Mouse (Mus musculus) gonadal fat pad, adult 2 months (tissue): Measurements from ENCODE around the gene Heatr4. TPM values are rescaled to one million over a fixed set of nuclear protein-coding genes. Genes with fewer than 3 reads are reported as not detected.
"Not testable (repeated sequence)": the region's sequence is repeated elsewhere in the genome, so short reads cannot be mapped to it uniquely, and the experiment has no call there.

Experiments used
- DNase-seq: peaks from one replicate; pipeline ENCODE4 v3.0.0-alpha.2; 2012; ENCODE audit warnings: low read depth
- polyA plus RNA-seq: library from polyadenylated mRNA; depleted of rRNA; stranded (reverse); fragments of >200 nt; gene quantifications from 2 replicates; pipeline ENCODE4 v1.2.3, GENCODE M21; 2012; rRNA removed

Heatr4 gene
- polyA plus RNA-seq: not detected in 2 replicates

DNA sequence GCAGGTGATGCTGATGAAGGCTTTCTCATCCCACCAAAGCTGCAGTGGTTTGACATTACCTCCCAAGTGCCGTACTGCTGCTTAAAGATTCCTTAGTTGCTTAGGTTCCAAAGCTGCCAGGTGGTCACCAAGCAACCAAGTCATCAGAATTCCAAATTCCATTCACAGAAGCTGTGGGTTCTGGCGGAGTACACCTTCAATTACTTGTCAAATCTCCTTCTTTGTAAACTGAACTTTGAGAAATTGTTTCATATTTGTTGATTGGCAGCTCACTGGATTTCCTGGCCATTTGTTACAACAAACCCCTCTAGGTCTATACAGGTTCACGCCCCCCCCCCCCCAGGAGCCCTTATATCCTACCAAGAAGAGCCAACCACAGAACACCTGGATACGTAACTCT is at the start of gene Heatr4:
TSS of gene Heatr4 (minus strand) at position 101 of the 400 bp plus-strand sequence.
- no peak for DNase-seq

DNA sequence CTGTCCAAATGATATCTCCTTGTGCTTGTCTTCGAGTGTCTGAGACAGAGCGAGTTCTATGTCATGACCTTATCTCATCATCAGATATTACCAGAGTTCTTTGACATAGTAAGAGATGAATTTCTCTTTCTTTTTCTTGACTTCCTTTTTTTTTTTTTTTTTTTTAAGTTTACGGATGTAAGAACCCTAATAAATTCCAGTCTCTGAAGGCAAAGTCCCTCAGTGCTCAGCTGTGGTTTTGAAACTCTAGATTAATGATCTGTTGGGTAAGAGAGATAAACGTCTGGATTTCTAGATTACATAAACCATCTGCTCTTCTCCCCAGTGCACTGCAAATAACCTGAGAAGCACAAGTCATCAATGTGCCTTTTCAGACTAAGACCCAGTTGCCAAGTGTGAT is 49.5 kb upstream of the Heatr4 start:
- DNase-seq: no peak

DNA sequence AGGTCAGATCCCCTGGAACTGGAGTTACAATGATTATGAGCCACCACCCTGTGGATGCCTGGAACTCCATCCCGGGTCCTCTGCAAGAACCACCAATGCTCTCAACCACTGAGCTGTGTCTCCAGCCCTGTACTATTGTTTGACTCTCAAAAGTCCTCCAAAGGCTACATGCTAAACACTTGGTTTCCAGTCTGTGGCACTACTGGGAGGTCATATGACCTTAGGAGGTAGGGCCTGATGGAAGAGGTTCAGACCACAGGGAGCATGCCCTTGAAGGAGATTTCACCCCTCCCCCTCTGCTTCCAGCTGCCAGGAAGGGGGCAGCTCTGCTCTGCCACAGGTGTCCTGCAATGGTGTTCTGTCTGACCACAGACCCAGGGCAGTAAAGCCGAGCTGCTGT is 48.6 kb upstream of the Heatr4 start:
- DNase-seq: not testable (repeated sequence)

DNA sequence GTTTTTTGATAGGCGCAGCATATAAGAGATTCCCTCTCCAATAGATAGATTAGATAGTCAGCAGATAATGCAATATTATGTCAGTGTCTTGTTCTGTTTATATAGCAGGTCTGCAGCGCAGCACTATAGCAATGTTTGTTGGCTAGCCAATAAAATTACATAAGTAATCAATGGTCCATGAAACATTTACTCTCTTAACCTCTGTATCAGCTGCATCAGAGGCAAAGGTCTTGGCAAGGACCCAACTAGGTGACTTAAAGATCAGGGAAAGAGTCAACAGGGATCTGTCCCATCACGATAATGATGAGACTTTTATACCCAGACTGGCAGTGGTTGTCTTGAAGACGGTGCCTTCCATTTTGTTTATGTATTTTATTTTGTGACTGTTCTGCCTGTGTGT is 48.2 kb upstream of the Heatr4 start:
- DNase-seq: no peak

DNA sequence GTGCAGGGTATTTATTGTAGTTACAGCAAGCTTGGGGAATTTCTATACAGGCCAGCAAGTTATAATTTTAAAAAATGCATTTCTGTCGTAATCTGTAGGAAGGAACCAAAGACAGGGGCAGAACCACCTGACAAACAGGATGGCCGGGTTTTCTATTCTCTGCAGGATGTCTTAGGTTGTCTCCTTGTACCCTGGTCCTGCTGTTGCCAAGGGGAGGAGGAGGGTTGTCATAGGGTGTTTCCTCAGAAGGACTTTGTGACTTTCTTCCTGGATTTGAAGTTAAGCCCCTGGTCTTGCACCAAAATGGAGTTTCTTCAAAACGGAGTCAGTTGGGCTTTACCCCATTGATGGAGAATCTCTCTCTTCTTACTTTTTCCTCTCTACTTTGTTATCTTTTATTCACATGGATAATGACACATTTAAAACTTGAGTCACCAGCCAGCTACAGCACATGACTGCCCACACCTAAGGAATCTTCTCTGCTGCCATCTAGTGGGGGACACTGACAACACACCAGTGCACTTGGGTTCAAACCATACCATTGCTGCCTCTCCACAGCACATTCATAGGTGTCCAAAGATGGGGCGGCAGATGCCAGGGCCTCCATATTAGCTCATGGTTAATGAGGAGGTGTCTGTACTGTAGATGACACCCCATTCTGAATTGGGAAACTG is 46.1 kb upstream of the Heatr4 start:
- DNase-seq: no peak

DNA sequence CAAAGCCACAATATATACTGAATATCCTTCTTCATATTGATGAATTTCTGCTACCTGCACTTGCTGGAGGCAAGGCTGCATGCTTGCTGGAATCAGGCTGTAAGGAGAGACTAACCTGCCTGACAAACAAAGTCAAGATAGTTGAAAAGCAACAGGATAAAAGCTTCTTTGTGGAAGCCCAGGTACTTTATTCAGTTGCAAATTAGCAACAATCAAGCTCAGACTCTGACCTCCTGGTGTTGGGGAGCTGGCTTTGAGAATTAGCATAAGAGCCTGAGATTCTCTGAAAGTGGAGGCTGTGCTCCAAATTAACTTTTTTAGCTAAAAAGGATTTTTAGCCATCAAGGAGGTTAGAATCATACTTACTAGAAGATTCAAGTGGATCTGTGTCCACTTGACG is 44.4 kb upstream of the Heatr4 start:
- DNase-seq: not testable (repeated sequence)

DNA sequence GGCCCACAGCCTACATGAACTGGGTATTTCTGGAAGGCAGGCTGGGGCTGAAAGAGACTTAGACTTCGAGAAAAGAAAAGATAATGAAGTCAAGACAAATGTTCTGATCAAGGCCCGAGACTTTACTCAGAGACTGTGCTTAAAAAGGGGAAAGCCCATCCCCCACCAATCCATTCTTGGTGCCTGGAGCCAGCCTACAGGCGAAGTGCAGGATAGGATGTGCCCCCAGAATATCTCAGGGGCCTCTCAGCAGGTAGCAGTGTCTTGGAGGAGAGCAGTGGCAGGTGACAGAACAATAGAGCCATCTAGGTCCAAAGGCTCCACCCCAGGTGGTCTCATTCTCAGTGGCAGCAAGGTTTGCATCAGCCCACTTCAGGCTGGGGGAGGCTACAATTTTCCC is 43.7 kb upstream of the Heatr4 start:
- DNase-seq: not testable (repeated sequence)

DNA sequence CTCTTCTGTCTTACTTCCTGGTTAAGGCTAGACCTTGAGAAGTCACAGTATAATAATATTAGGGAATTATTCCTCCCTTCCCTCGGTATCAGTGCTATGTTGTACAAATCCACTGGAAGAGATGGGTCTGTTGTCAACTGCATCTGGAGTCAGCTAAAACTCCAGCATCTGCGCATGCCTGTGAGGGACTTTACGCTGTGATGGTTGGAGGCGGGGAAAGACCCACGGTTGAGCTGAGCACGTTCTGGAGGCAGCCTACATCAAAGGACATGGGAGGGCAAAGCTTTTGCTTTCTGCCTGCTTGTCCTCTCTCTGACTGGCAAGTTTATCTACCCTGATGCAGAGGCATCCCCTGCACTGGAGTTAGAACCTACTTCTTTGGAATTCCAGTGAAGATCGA is 41.2 kb upstream of the Heatr4 start:
- DNase-seq: no peak

DNA sequence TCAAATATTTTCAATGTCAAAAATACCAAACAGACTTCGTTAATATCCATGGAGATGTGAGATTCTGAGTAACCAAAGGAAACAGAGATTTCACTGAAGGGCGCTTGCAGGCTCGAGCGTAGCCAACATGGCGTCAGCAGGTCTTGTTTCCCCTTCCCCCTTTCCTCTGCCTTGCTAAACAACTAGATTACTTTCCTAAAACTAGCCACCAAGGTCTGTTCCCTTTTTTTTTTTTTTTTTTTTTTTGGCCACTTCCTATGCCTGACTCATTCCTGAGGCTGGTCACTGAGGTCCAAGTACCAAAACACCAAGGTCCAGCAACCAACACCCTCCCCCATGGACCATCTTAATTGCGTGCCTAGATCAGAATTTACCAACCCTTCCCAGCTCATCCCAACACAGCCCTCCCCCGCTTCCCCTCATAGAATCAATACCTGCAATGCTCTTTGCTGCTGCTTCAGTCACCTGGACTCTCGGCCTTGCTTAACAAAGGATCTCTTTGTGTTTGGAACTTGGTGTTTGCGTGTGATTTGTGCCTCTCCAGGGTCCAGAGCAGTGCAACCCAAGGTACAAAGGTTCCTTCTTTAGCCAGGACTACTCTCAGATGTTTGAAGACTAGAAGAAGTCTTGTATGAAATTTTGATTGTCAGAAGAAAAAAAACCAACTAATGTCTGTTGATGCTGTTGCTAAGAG is 38.5 kb upstream of the Heatr4 start:
- no peak for DNase-seq

DNA sequence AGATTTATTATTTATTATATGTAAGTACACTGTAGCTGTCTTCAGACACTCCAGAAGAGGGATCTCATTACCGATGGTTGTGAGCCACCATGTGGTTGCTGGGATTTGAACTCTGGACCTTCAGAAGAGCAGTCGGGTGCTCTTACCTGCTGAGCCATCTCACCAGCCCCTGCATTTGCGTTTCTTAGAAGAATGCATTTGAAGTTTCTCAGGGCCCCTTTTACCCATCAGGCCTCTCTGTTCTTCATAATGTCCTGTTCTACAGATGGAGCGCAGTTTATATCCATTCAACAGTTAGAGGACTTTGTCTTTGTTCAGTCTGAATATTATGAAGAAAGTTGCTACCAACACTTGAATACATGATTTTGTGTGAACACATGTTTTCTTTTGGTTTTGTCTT is 37.6 kb upstream of the Heatr4 start:
- DNase-seq: not testable (repeated sequence)

DNA sequence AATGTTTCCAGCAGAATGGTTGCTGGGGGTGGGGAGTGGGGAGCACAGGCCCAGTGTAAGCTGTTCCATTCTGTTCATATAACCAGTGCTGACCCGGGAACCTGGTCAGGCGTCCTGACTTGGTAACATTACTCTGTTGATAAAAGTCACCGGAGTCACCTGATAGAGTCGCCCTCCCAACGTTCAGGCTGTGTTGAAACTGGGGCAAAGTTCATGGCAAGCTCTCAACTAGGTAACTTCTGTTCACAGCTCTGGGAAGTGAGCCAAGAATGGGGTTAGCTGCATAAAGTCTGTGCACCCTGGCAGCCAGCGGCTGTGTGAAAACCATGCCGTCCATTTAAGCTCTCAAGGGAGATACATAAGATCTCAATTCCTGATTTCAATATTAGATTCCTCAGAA is 35.9 kb upstream of the Heatr4 start:
- not testable (repeated sequence) for DNase-seq

DNA sequence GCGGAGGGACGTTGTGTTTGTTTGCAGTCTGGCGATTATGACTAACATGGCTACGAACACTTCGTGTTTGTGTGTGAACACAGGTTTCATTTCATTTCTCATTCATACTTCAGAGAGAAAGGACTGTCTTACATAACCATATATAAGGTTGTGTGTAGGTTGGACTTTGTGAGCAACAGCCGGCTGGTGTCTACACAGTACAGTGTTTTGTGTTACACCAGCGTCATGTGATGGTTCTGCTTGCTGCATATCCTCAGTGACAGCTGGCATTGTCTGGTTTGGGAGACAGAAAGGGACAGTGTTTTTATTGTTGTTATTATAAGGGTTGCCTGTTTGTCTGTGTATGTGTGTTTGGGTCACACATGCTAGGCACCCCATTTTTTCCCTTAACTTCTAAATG is 29.0 kb upstream of the Heatr4 start:
- DNase-seq: no peak

DNA sequence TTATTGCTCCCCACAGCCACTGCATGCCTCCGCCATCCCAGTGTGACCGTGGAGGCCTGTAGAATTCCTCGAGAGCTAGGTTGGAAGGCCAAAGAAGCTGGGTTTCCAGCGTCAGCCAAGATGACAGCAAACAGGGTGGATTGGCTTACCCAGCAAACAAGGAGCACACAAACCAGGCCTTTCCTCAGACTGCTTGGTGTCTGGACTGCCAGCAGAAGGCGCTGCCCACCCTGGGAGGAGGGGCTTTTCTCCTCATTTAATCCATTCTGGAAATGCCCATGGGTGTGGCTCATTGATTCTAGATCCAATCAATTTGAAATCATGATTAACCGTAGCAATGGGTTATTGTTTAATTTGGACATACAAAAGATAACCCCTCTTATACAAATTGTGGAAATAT is 28.5 kb upstream of the Heatr4 start:
- DNase-seq: no peak

DNA sequence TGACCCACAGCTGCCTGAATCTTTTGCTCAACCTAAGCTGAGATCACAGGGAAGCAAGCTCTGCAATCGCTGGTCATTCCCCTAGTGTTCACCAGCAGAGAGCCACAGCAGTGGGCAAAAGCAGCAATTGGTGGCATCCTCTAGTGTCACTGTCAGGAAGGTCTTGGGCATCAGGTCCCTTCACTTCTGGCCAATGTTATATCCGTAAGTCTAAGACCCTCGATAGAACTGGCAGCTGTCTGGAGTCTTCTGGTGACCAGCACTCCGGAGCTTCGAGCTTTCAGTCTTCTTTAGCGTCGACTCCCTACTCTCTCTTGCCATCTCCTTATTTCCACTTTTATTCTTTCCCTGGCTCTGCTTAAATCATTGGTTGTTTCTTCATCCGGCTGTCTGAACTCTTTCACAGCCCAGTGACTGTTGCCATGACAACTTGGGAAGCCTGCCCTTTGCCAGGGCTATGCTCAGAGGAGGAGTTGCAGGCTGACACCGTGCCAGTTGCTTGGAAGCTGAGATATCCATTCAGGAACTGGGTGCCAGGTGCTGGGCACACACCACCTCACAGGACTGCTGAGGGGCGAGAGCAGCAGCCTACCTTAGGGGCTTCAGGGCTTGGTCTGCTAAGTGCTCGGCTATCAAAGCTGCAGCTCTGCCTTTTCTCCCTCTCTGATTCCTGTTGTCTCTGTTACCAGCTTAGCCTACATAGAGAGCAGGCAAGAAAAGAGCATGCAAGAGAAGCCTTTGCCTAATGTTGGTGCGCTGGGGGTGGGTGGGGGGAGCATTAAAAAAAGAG is 26.8 kb upstream of the Heatr4 start:
- no peak for DNase-seq

DNA sequence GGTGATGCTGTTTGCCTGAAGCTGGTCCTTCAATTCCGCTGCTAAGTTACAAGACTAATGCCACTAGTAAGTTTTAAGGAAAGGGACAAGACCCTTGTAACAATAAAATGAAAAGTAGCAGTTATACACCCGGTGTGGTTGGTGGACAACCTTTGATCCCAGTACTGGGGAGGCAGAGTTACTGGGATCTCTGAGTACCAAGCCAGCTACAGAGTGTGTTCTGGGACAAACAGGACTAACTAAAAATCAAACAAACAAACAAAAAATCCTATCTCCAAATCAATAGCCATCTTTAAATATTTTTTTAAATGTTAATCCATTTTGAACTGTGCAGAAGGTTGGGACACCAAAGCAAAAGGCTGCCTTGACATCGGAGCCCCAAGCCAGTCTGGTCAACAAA is 25.5 kb upstream of the Heatr4 start:
- DNase-seq: no peak

DNA sequence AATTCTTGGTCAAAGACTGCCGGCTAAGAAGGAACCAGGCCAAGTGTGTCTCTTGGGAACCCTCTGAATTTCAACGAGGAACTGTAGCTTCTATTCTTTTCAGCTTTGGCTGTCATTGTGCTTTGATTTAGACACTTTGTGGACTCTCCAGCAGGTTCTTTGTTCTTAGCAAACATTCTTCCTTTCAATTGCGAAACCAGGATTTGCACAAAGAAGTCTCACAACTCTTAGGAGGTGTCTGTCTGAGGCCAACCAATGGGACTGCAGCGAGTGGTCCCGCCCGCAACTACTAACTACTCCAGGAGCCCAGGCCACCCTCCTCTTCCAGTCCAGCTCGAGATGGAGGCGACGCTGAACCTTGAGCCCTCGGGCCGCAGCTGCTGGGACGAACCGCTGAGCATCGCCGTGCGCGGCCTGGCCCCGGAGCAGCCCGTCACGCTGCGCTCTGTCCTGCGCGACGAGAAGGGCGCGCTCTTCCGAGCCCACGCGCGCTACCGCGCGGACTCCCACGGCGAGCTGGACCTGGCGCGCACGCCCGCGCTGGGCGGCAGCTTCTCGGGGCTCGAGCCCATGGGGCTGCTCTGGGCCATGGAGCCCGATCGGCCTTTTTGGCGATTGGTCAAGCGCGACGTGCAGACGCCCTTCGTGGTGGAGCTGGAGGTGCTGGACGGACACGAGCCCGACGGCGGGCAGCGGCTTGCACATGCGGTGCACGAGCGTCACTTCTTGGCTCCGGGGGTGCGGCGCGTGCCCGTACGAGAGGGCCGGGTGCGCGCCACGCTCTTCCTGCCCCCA is 24.7 kb upstream of the Heatr4 start, which contains the start of gene Acot1:
TSS of gene Acot1 (plus strand) at position 320 of the 795 bp plus-strand sequence.
- peak; percentile 97 for DNase-seq

DNA sequence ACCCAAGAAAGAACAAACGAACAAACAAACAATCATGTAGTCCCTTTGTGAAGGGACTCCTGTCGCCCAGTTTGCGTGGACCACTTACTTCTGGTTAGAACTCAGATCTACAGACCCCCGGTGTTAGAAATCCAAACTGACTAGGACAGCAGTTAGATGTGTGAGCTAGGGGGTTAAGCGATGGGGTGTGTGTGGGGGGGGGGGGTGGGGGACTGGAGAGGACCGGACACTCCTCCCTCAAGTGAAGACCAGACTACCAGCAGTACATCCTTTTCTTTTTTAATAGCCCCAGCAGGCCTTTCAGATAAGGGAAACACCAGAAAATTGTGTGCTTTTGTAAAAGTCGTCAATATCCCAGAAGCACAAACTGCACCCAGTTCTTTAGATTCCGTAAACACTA is 24.1 kb upstream of the Heatr4 start:
- no peak for DNase-seq

DNA sequence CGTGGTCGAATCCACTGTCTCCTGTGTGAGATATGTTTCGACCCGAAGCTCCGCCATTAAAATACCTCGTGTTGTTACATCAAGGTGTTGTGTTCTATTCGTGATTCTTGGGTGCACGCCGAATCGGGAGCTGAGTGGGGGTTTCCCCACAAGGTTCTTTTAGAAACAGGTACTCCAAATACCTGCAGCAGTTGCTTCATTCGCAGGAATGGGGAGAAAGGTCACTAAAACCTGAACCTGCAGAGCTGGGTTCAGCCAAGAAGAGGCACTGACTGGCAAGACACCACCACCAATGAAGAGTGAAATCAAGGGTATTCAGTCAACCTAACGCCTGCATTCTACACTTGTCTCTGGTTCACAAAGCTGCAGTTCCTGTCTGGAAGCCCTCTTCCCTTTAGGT is 23.6 kb upstream of the Heatr4 start:
- no peak for DNase-seq

DNA sequence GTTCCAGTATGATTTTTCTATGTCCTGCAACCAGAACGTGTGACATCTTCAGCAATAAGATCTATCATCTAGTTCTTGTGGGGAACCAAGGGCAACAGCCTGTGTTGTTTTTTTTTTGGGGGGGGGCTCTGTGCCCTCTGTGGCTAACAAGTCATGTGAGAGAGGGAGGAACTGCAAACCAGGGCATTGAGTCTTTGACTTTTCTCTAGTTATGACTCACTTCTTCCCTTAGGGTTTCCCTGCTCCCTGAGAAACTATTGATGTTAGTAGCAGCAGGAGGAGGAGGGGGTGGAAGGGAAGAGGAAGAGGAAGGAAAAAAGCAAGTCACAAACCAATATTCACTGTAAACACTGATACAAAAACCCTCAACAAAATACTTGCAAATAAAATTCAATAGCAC is 19.2 kb upstream of the Heatr4 start:
- DNase-seq: no peak

DNA sequence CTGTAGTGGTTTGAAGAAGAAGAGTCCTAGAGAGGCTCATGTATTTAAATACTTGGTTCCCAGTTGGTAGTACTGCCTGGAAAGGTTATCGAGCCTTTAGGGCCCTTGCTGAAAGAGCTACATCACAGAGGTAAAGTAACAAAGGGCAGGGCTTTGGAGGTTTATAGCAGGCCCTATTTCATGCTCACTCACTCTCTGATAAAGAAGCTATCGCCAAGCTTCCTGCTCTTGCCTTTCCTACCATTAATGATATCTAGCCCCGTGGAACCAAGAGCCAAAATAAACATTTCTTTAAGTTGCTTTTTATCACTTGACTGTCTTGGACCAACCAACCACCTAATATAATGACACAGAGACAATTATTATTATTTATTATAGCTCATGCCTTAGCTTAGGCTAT is 15.8 kb upstream of the Heatr4 start:
- DNase-seq: no peak

DNA sequence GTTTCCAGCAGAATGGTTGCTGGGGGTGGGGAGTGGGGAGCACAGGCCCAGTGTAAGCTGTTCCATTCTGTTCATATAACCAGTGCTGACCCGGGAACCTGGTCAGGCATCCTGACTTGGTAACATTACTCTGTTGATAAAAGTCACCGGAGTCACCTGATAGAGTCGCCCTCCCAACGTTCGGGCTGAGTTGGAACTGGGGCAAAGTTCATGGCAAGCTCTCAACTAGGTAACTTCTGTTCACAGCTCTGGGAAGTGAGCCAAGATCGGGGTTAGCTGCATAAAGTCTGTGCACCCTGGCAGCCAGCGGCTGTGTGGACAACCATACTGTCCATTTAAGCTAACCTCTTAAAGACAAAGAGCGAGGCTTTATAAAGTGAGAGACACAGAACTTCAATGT is 14.6 kb upstream of the Heatr4 start:
- DNase-seq: not testable (repeated sequence)
